Mouse (Mus musculus): ENCODE measurements around the gene Cbs. TPM values are rescaled to one million over a fixed set of nuclear protein-coding genes. Genes with fewer than 3 reads are reported as not detected.

Cbs gene
- total RNA-seq, 2 experiments from 2014 or later, result 0.64 to 1.4 TPM

Small RNA genes lying within 50 kb of the gene (microRNA-seq; reads per million reads assigned to microRNA genes)
- gene Gm24970, result not detected

Other genes starting within 250 kb of the Cbs start
- 10 to 100 TPM; 14.2 TPM for gene Wdr4, start 117.3 kb downstream of the Cbs start, total RNA-seq (2021)
- 100 to 1,000 TPM; 385 to 388 TPM for gene Ndufv3, start 117.1 kb downstream of the Cbs start, total RNA-seq (2021)
- gene Pknox1, start 72.5 kb downstream of the Cbs start, total RNA-seq (2021), result 10 to 100 TPM; 22.5 to 28.9 TPM
- 100 to 1,000 TPM; 154 to 181 TPM for gene U2af1, start 21.7 kb upstream of the Cbs start, total RNA-seq (2021)
- not detected for gene Cryaa, start 40.6 kb upstream of the Cbs start, total RNA-seq (2021)
- gene Sik1, start 218.6 kb upstream of the Cbs start, total RNA-seq (2021), result 10 to 100 TPM; 80.3 to 83.2 TPM

Data from gastrocnemius, postnatal 4 days (tissue).